Mouse (Mus musculus): ENCODE data around the gene Pou2f2. TPM values are rescaled to one million over a fixed set of nuclear protein-coding genes. Genes with fewer than 3 reads are reported as not detected.

Gene Pou2f2
- 113 TPM for polyA plus RNA-seq (2017; shearing (Covaris generic))

DNA sequence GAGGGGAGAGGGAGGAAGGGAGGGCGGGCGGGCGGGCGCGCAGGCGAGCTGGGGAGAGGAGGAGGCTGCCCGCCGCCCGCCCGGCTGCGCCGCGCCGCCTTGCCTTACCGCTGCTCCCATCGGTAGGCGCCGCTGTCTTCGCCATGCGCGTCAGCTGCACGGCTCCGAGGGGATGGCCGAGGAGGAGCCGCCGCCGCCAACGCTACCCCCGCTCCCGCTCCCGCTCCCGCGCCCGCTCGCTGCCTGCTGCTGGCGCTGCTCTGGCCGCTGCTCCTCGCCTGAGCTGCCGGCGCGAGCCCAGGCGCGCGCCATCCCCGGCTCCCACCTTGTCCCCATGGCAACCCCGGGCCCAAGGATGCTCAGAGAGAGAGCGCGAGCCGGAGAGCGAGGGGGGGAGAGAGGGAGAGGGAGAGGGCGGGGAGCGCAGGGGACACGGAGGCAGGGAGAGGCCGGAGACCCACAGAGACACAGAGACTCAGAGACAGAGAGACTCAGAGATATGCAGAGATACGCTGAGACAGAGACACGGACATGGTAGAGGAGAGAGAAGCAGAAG, at the start of gene Pou2f2:
TSS of gene Pou2f2 (minus strand) at position 121 of the 556 bp plus-strand sequence.

DNA sequence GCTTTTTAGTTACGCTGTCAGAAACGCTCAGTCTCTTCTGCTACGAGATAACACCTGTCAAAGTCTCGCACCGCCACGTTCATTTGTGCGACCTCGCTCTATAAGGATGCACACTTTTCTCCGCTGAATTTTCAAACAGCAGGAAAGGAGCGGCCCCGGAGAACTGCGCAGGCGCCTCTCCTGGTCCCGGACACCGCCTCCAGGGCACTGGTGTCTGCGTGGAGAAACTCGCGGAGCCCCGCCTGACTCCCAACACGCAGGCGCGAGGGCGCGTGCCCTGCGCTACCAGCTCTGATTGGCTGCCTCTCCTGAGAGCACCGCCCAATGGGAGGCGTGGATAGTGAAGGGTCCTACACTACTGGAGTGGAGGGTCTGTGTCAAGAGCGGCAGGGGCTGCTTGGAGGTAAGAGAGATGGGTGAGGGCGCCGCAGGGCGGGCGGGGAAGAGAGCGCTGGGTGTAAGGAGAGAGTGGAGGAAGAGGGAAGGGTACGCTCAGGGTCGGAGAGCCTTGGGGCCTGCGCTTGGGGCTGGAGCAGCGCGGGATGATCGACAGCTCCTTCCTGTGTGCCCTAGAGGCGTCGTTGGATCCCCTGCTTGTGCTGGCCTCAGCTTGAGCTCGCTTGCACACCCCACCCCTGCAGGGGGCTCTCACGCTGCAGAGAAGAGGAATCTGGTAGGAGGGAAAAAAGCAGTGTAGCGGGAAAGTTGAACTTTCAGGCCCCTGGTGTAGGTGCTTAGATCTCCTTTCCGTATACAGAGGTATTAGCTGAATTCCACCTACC, 41.8 kb upstream of the Pou2f2 start, which contains the start of gene Zfp526:
TSS of gene Zfp526 (plus strand) at position 324 of the 782 bp plus-strand sequence.

DNA sequence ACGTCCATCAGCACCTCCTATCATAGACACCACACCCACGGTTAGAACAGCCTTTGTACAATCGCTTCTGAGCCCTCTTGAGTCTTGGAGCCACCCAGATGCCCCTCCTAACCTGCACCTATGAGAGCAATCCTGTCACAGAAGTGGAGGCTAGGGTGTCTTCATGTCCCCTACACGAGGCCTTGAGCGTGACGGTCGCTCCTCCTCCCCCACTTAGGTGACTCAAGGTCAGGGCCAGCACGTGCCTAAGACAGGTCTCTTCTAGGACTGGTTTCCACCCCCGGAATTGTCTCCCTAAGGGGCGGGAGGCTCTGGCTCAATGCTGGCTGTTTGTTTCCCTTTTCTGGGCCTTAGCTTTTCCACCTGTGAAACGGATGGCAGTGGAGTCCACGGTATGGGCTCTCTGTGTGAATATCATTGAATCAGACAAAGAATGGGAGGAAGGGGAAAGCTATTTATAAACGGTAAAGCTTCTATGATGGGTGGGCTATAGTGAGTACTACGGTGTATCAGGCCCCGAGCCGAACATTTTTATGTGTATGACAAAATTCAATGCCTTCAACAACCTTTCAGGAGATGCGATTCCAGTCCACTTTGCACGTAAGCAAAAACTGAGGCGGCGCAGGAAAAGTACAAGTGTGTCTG, 41.1 kb upstream of the Pou2f2 start, which contains the start of gene Dedd2:
TSS of gene Dedd2 (minus strand) at position 159 of the 645 bp plus-strand sequence.

DNA sequence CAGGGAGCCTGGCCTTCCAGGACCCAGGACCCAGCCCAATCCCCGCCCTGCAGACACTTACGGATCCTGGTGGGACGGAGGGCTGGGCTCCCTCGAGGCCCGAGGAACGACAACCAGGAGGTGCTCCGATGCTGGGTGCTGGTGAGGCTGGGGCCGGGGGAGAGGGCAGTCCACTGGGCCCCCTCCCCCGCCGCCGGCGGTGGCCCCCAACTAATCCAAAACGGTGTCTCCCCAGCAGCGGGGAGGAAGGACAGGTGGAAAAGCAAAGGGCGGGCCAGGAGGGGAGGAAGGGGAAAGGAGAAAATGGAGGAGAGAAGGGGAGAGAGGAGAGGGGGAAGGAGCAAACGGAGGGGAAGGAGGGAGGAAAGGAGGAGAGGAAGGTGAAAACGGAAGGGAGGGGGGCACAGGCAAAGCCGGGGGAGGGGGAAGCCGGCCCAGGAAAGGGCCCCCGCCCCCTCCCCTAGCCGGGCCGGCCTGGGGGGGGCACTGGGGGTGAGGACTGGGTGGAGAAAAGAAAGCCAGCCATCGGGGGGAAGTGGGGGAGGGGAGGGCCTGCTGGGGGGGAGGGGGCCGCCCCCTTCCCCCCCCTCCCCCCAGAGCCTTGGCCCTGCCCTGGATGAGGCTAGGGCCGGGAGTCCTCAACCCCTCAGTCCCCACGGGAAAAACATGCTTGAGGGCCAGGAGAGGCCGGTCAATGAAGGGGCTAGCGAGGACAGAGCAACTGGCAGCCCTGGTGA, 107.4 kb downstream of the Pou2f2 start, which contains the start of the genes Grik5 and Zfp574:
TSS of gene Grik5 (minus strand) at position 368 of the 737 bp plus-strand sequence.
TSS of gene Zfp574 (plus strand) at position 589 of the 737 bp plus-strand sequence.

Other genes starting within 250 kb of the Pou2f2 start
- gene Gm4881, start 235.2 kb downstream of the Pou2f2 start, polyA plus RNA-seq (2017; shearing (Covaris generic)) = not detected
- 596 TPM for gene Rabac1, start 207.0 kb downstream of the Pou2f2 start, polyA plus RNA-seq (2017; shearing (Covaris generic))
- gene Atp1a3, start 173.8 kb downstream of the Pou2f2 start, polyA plus RNA-seq (2017; shearing (Covaris generic)) = 1.7 TPM
- gene Grik5, start 107.4 kb downstream of the Pou2f2 start, polyA plus RNA-seq (2017; shearing (Covaris generic)) = 11.5 TPM
- gene Zfp574, start 107.2 kb downstream of the Pou2f2 start, polyA plus RNA-seq (2017; shearing (Covaris generic)) = 31.1 TPM
- 113 TPM for gene Dedd2, start 40.9 kb upstream of the Pou2f2 start, polyA plus RNA-seq (2017; shearing (Covaris generic))
- gene Zfp526, start 41.7 kb upstream of the Pou2f2 start, polyA plus RNA-seq (2017; shearing (Covaris generic)) = 4.9 TPM
- gene Gsk3a, start 58.1 kb upstream of the Pou2f2 start, polyA plus RNA-seq (2017; shearing (Covaris generic)) = 102 TPM
- 2.6 TPM for gene Erf, start 71.0 kb upstream of the Pou2f2 start, polyA plus RNA-seq (2017; shearing (Covaris generic))
- gene Cic, start 88.0 kb upstream of the Pou2f2 start, polyA plus RNA-seq (2017; shearing (Covaris generic)) = 38.0 TPM
- 36.8 TPM for gene Pafah1b3, start 118.3 kb upstream of the Pou2f2 start, polyA plus RNA-seq (2017; shearing (Covaris generic))
- not detected for gene Prr19, start 121.7 kb upstream of the Pou2f2 start, polyA plus RNA-seq (2017; shearing (Covaris generic))
- not detected for gene Tmem145, start 126.4 kb upstream of the Pou2f2 start, polyA plus RNA-seq (2017; shearing (Covaris generic))
- gene Megf8, start 137.4 kb upstream of the Pou2f2 start, polyA plus RNA-seq (2017; shearing (Covaris generic)) = 0.13 TPM
- gene Cnfn, start 190.0 kb upstream of the Pou2f2 start, polyA plus RNA-seq (2017; shearing (Covaris generic)) = not detected
- 19.4 TPM for gene Lipe, start 219.0 kb upstream of the Pou2f2 start, polyA plus RNA-seq (2017; shearing (Covaris generic))
- gene Cxcl17, start 233.2 kb upstream of the Pou2f2 start, polyA plus RNA-seq (2017; shearing (Covaris generic)) = not detected